Mouse (Mus musculus) adipocyte (in vitro differentiated cells): Measurements from ENCODE around the gene Crispld2.

Experiments
- DNase-seq: peaks from one replicate; pipeline ENCODE4 v3.0.0-alpha.2; 2016; ENCODE audit warnings: low spot score

The Crispld2 gene

GRCm38 (mm10) chr8:120000461-120000860 lies 8.2 kb downstream of the Crispld2 start:
- peak; percentile 53 for DNase-seq

GRCm38 (mm10) chr8:120001712-120002111 lies 9.5 kb downstream of the Crispld2 start:
- no peak for DNase-seq

GRCm38 (mm10) chr8:120002348-120002747 lies 10.1 kb downstream of the Crispld2 start:
- DNase-seq = no peak

GRCm38 (mm10) chr8:120004154-120004702 lies 12.0 kb downstream of the Crispld2 start:
- peak; percentile 86 for DNase-seq

- no peak for DNase-seq
Observed at GRCm38 (mm10) chr8:120004705-120005381, 12.6 kb downstream of the Crispld2 start.

- DNase-seq = no peak
Observed at GRCm38 (mm10) chr8:120006645-120007160, 14.5 kb downstream of the Crispld2 start.

GRCm38 (mm10) chr8:120007178-120007577 lies 14.9 kb downstream of the Crispld2 start:
- no peak for DNase-seq

GRCm38 (mm10) chr8:120009284-120009683 lies 17.0 kb downstream of the Crispld2 start:
- DNase-seq = no peak

GRCm38 (mm10) chr8:120012491-120012890 lies 20.3 kb downstream of the Crispld2 start:
- no peak for DNase-seq

- DNase-seq = no peak
Observed at GRCm38 (mm10) chr8:120012927-120013326, 20.7 kb downstream of the Crispld2 start.

- no peak for DNase-seq
Observed at GRCm38 (mm10) chr8:120014267-120015023, 22.2 kb downstream of the Crispld2 start.

- DNase-seq = no peak
Observed at GRCm38 (mm10) chr8:120015916-120016315, 23.7 kb downstream of the Crispld2 start.

- DNase-seq = no peak
Observed at GRCm38 (mm10) chr8:120016424-120016823, 24.2 kb downstream of the Crispld2 start.

- DNase-seq = no peak
Observed at GRCm38 (mm10) chr8:120017349-120017748, 25.1 kb downstream of the Crispld2 start.

- DNase-seq = no peak
Observed at GRCm38 (mm10) chr8:120017786-120018185, 25.5 kb downstream of the Crispld2 start.

GRCm38 (mm10) chr8:120018379-120018778 lies 26.1 kb downstream of the Crispld2 start:
- DNase-seq = no peak

- no peak for DNase-seq
Observed at GRCm38 (mm10) chr8:120019297-120019696, 27.1 kb downstream of the Crispld2 start.

GRCm38 (mm10) chr8:120020298-120020697 lies 28.1 kb downstream of the Crispld2 start:
- no peak for DNase-seq

- DNase-seq = no peak
Observed at GRCm38 (mm10) chr8:120026199-120026598, 34.0 kb downstream of the Crispld2 start.

- no peak for DNase-seq
Observed at GRCm38 (mm10) chr8:120026991-120027390, 34.8 kb downstream of the Crispld2 start.

- DNase-seq = no peak
Observed at GRCm38 (mm10) chr8:120030447-120030846, 38.2 kb downstream of the Crispld2 start.

GRCm38 (mm10) chr8:120032549-120033208 lies 40.4 kb downstream of the Crispld2 start:
- no peak for DNase-seq
